Comparison of ENCODE assay signal across 9 mouse cellular contexts in the genomic region with DNA sequence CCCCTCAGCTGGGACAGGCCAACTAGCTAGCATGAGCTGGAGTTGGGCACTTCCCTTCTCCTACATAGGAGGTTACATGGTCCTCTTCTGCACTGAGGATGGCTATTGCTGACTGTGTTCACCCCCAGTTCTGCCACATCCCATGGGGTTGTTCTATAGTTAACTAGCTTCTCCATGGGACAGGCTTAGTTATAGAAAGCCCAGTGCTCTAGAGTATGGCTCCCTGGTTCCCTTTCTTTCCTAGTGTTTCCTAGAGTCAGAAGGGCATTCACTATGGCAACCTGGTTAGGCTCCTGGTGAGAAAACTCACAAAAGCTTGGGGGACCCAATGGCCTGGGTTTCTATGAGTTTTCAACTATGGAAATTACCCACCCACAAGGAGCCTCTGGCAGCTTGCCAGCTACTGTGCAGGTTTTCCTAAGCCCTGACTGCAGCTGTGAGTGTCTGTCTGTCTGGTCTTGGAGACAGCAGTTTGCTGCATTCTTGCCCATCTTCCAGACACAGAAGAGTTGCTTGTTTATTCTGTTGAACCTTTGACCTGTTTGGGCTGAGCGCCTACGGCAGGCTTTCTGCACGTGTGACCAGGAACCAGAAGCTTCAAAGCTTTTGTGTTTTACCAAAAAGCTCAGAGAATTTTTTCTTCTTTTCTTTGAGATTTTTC. TPM values are rescaled to one million over a fixed set of nuclear protein-coding genes. Genes with fewer than 3 reads are reported as not detected.
DNase-seq lines count a peak whose midpoint lies in the region; ATAC-seq and TF ChIP-seq lines count a peak whose summit lies in the region.
"Had no signal": no experiment of that assay in that cellular context is flagged by ENCODE, and none has a peak within 500 bp of the region (broad histone marks: within the 10 kb centered on the region; RNA-seq: fewer than 3 reads in every experiment).

No protein-coding gene starts in this region.

- no peak for TF ChIP-seq POLR2A in lung, adult 2 months (IDR thresholded peaks at IDR 0.05; ENCODE audit: borderline replicate concordance, extremely low read depth, low read depth, low read length)
- no peak for TF ChIP-seq POLR2A in myocyte (IDR thresholded peaks at IDR 0.05; ENCODE audit: insufficient read length, low read depth)

- H3K27me3 ChIP-seq in lung, embryonic 14.5 days (ENCODE audit: insufficient read depth, low read length): no peaks in the 10 kb centered on the region
- no peaks in the 10 kb centered on the region for H3K27me3 ChIP-seq in hindbrain, embryonic 14.5 days (ENCODE audit: control insufficient read depth, insufficient read depth, low read length)
- no peaks in the 10 kb centered on the region for H3K27me3 ChIP-seq in myocyte (ENCODE audit: control insufficient read depth, insufficient read depth, insufficient read length)
- H3K27me3 ChIP-seq: heart, embryonic 15.5 days had no signal

- no peaks in the 10 kb centered on the region for H3K36me3 ChIP-seq in lung, embryonic 14.5 days (ENCODE audit: insufficient read depth)
- H3K36me3 ChIP-seq in hindbrain, embryonic 14.5 days (replicated peaks; ENCODE audit: control insufficient read depth, insufficient read depth): no peaks in the 10 kb centered on the region
- H3K36me3 ChIP-seq in myocyte (ENCODE audit: control insufficient read depth, insufficient read depth): no peaks in the 10 kb centered on the region
- H3K36me3 ChIP-seq: heart, embryonic 15.5 days had no signal

- no peak for ATAC-seq in lung, embryonic 14.5 days (ENCODE audit: insufficient read depth)
- ATAC-seq in hindbrain, embryonic 14.5 days (ENCODE audit: low FRiP score): peak; percentile 77

- H3K27ac ChIP-seq in lung, embryonic 14.5 days (ENCODE audit: low read depth): no peak overlapping the region
- H3K27ac ChIP-seq in hindbrain, embryonic 14.5 days: no peak overlapping the region; the same call in 1 of the 2 replicates
- H3K27ac ChIP-seq: heart, embryonic 15.5 days had no signal

- H3K4me2 ChIP-seq in lung, embryonic 14.5 days: no peak overlapping the region
- no peak overlapping the region for H3K4me2 ChIP-seq in hindbrain, embryonic 14.5 days (replicated peaks)
- peak overlapping the region; percentile 31 for H3K4me2 ChIP-seq in myocyte (ENCODE audit: low read depth)

- H3K4me3 ChIP-seq in lung, embryonic 14.5 days (ENCODE audit: low read depth, low read length): no peak overlapping the region
- H3K4me3 ChIP-seq in lung, adult 2 months (replicated peaks; ENCODE audit: extremely low read depth, low read depth, low read length): no peak overlapping the region
- no peak overlapping the region for H3K4me3 ChIP-seq in hindbrain, embryonic 14.5 days (replicated peaks; ENCODE audit: low read length)
- H3K4me3 ChIP-seq in myocyte: no peak overlapping the region
- H3K4me3 ChIP-seq: heart, embryonic 15.5 days had no signal

- DNase-seq in lung, embryonic 14.5 days: peak; percentile 63
- DNase-seq in lung, adult 2 months: no peak
- DNase-seq in embryo, embryonic 11 days: peak; percentile 79
- peak; percentile 71 for DNase-seq in hindbrain, embryonic 14.5 days (ENCODE audit: low spot score)
- no peak for DNase-seq in adrenal gland, adult 2 months
- DNase-seq in spleen, adult 12 weeks (ENCODE audit: low spot score): no peak
- no peak for DNase-seq in adrenal gland, adult 18-20 months (ENCODE audit: low spot score in 2 of 2)

- H3ac ChIP-seq in myocyte (ENCODE audit: control insufficient read depth, insufficient read length): no peak overlapping the region

- no peaks in the 10 kb centered on the region for H3K9me3 ChIP-seq in lung, embryonic 14.5 days (ENCODE audit: low read depth, low read length)
- no peaks in the 10 kb centered on the region for H3K9me3 ChIP-seq in hindbrain, embryonic 14.5 days (ENCODE audit: control insufficient read depth, low read length)
- H3K9me3 ChIP-seq: heart, embryonic 15.5 days had no signal

- H3K9ac ChIP-seq in lung, embryonic 14.5 days: no peak overlapping the region
- H3K9ac ChIP-seq in hindbrain, embryonic 14.5 days: no peak overlapping the region
- H3K9ac ChIP-seq: heart, embryonic 15.5 days had no signal

- peaks cover 5% of the 10 kb centered on the region for H3K79me2 ChIP-seq in myocyte (ENCODE audit: control insufficient read depth, insufficient read depth)

- WGBS in lung, embryonic 14.5 days: 11% methylated on average over 3 of the region's 3 CpGs
- 57% methylated on average over 3 of the region's 3 CpGs for WGBS in lung, adult 2 months
- WGBS in hindbrain, embryonic 14.5 days: 4% methylated on average over 3 of the region's 3 CpGs

- peaks cover 3% of the 10 kb centered on the region for H3K4me1 ChIP-seq in lung, embryonic 14.5 days (ENCODE audit: insufficient read depth)
- no peaks in the 10 kb centered on the region for H3K4me1 ChIP-seq in lung, adult 2 months (ENCODE audit: control insufficient read depth, insufficient read depth, low read length)
- peaks cover 10% of the 10 kb centered on the region; the same call in 1 of the 2 replicates for H3K4me1 ChIP-seq in hindbrain, embryonic 14.5 days (replicated peaks; ENCODE audit: control insufficient read depth, insufficient read depth, low read length)

- TF ChIP-seq CTCF in lung, embryonic 14.5 days (IDR thresholded peaks at IDR 0.05; ENCODE audit: low read depth): no peak
- no peak for TF ChIP-seq CTCF in lung, adult 2 months (IDR thresholded peaks at IDR 0.05; ENCODE audit: insufficient read depth, low read length)

TF ChIP-seq in myocyte, 11 proteins besides CTCF, POLR2A, EP300 and RAD21:
- TF ChIP-seq CEBPB (IDR thresholded peaks at IDR 0.05; ENCODE audit: insufficient read depth, poor library complexity, severe bottlenecking) (no peak), E2F4 (IDR thresholded peaks at IDR 0.05; ENCODE audit: insufficient read depth) (no peak), TCF3 (IDR thresholded peaks at IDR 0.05; ENCODE audit: insufficient read length, low read depth) (peak; percentile 16), POLR2AphosphoS2 (IDR thresholded peaks at IDR 0.05; ENCODE audit: insufficient read length, low read depth) (no peak), TCF12 (IDR thresholded peaks at IDR 0.05; ENCODE audit: insufficient read depth, poor library complexity, severe bottlenecking) (peak; percentile 18), REST (IDR thresholded peaks at IDR 0.05; ENCODE audit: insufficient read depth, insufficient read length) (no peak), SRF (IDR thresholded peaks at IDR 0.05; ENCODE audit: control insufficient read depth, insufficient read length, low read depth) (no peak), USF1 (IDR thresholded peaks at IDR 0.05; ENCODE audit: low read depth) (no peak), MYOG (IDR thresholded peaks at IDR 0.05; ENCODE audit: control insufficient read depth in 1 of 3, insufficient read depth in 1 of 3, insufficient read length in 2 of 3, low read depth in 2 of 3) (peak in 1 of 3 experiments; percentile 7), MAX (IDR thresholded peaks at IDR 0.05; ENCODE audit: low read depth) (no peak), MYOD1 (IDR thresholded peaks at IDR 0.05; ENCODE audit: control insufficient read depth in 1 of 3, insufficient read length in 2 of 3, low read depth in 2 of 3) (peak; percentile 18 to 92 (median 84))

RNA-seq across cellular contexts. Expression of a gene that starts 22.7 kb away (rescaled TPM):
- 0.31 TPM in 1 of 2 replicates, not detected in the other for polyA plus RNA-seq in lung, embryonic 14.5 days (2014; fragmentation: Nextera tagmentation; extraction: Ambion mirVana)
- 0.17 and 0.18 TPM in 2 replicates for polyA plus RNA-seq in lung, adult 2 months (2012; rRNA removed)
- 0.44 and 0.59 TPM in 2 replicates for polyA plus RNA-seq in hindbrain, embryonic 14.5 days (2014; fragmentation: Nextera tagmentation; extraction: Ambion mirVana)
- not detected for polyA plus RNA-seq in myocyte (2012; fragmentation: generic; extraction: Trizol)
- under 1 TPM in 1 of 2 experiments, not detected in 1; 0.12 TPM for total RNA-seq in adrenal gland, adult 2 months (2021)
- not detected in 2 replicates for polyA plus RNA-seq in adrenal gland, adult 2 months (2012; rRNA removed)
- total RNA-seq in adrenal gland, adult 18-20 months (2021): not detected

RNA-seq across cellular contexts. Expression of a gene that starts 58.3 kb away (rescaled TPM):
- polyA plus RNA-seq in lung, embryonic 14.5 days (2014; fragmentation: Nextera tagmentation; extraction: Ambion mirVana): 11.4 TPM in 2 replicates
- polyA plus RNA-seq in lung, adult 2 months (2012; rRNA removed): 14.5 and 24.6 TPM in 2 replicates
- polyA plus RNA-seq in hindbrain, embryonic 14.5 days (2014; fragmentation: Nextera tagmentation; extraction: Ambion mirVana): 56.0 and 65.4 TPM in 2 replicates
- 15.3 TPM for polyA plus RNA-seq in myocyte (2012; fragmentation: generic; extraction: Trizol)
- 10 to 100 TPM; 84.3 to 90.8 TPM for total RNA-seq in adrenal gland, adult 2 months (2021)
- polyA plus RNA-seq in adrenal gland, adult 2 months (2012; rRNA removed): 43.2 and 49.8 TPM in 2 replicates
- total RNA-seq in adrenal gland, adult 18-20 months (2021): 100 to 1,000 TPM; 102 to 160 TPM

Comparison
In these comparisons a context has a peak if more than half of its experiments do, and no peak if none do; other contexts are left out.
1. DNase-seq: peak in lung, embryonic 14.5 days (single experiment), embryo, embryonic 11 days (single experiment) and hindbrain, embryonic 14.5 days (single experiment); none in lung, adult 2 months (single experiment), adrenal gland, adult 2 months (single experiment), spleen, adult 12 weeks (single experiment) and adrenal gland, adult 18-20 months (0 of 2).